Mouse (Mus musculus) erythroid progenitor cell, adult 5-6 weeks (primary cell): ENCODE measurements around the gene Nanos2. TPM values are rescaled to one million over a fixed set of nuclear protein-coding genes. Genes with fewer than 3 reads are reported as not detected.

Experiments used
- ATAC-seq: replicated peaks from 2 replicates; pipeline ENCODE4 v1.8.0; 2016; ENCODE audit warnings: moderate number of reproducible peaks, mild to moderate bottlenecking, moderate TSS enrichment, inconsistent platforms; ENCODE audit not compliant: poor library complexity, low FRiP score, severe bottlenecking
- total RNA-seq, 2 experiments: library from RNA; stranded (forward) in 1 of 2; stranded (reverse) in 1 of 2; fragments of 150-400 nt in 1 of 2; fragments of 186-747, 209-891 nt in 1 of 2; gene quantifications; 2 replicates each; pipeline versions ENCODE4 v1.2.3 to v1.2.4; 2015 to 2017; ENCODE audit warnings: low replicate concordance in 2 of 2

The Nanos2 gene
- total RNA-seq (2015; ENCODE audit: low replicate concordance) (not detected in 2 replicates), total RNA-seq (2017; ENCODE audit: low replicate concordance) (not detected in 2 replicates)

DNA sequence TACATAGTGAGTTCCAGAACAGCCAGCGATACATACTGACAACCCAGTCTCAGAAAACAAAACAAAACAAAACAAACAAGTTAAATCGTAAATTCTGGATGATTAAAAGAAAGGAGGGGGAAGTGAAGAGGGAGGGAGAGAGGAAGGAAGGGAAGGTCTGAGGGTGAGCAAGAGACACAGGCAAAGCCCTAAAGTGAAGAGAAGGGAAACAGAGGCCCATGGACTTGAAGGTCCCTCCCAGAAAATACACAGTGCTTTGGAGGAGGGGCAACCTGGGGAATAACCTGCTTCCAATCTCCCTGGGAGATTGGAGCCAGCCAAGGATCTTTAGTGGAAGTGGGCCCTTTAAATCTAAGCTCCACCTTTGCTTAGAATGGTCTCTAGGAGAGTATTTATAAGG is at the start of gene Nanos2:
Nanos2 (plus strand) TSS at position 301 of the 400 bp plus-strand sequence.
- ATAC-seq: no peak

- ATAC-seq: no peak
These were observed 44.8 kb upstream of the Nanos2 start for GRCm38 (mm10) chr7:18942376-18942775.

DNA sequence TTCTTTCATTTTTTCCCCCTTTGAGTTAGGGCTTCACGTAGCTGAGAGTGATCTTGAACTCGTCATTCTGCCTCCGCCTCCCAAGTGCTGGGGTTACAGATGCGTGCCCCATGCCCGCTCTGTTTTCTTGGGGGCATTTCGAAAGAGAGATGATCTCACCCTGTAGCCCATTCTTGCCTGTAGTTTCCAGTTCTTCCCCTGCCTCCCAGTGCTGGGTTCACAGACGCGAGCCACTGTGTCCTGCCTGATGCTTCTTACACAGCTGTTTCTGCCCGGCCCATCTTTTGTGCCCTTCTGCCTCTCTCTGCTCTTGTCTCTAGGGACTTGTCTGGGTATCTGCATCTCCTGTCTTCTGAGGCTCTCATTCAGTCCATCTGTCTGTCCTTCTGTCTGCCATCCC is 44.4 kb upstream of the Nanos2 start:
- no peak for ATAC-seq

DNA sequence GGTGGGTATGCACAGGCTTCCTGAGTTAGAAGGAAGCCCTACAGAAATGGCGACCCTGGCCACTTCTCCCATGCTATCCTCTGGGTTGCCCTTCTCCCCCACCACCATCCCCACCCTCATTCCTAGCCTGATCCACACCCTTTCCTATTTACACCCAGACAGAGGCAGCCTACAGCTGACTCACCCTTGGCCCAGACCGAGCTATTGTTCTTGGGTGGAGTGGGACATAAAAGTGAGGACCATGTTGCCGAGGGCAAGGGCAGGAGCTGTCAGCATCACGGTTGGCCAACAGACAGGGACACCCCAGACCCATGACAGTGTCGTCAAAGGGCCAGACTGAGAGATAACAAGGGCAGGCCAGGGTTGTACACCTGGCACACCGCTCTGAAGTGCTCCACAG is 39.0 kb upstream of the Nanos2 start:
- ATAC-seq: no peak

GRCm38 (mm10) chr7:18949781-18950522 is 37.2 kb upstream of the Nanos2 start:
- ATAC-seq: no peak

GRCm38 (mm10) chr7:18950523-18951315 is 36.5 kb upstream of the Nanos2 start:
- ATAC-seq: no peak

DNA sequence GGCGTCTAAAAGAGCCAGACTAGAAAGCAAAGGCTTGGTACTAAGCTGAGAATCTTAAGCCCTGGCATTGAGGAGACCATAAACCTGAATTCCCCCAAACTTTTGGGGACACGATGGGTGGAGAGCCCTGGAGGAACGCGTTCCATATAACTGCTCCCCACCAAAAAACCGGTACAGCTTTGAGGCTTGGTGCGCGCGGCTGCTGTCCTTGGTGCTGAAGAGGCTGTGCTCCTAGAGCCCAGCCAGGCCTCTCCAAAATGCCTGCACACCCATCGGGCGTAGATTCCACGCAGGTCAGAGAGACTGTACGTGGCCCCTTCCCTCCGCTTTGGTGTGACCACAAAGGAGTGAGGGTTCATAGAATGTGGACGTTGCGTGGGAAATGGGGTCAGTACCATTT is 35.8 kb upstream of the Nanos2 start:
- ATAC-seq: no peak

DNA sequence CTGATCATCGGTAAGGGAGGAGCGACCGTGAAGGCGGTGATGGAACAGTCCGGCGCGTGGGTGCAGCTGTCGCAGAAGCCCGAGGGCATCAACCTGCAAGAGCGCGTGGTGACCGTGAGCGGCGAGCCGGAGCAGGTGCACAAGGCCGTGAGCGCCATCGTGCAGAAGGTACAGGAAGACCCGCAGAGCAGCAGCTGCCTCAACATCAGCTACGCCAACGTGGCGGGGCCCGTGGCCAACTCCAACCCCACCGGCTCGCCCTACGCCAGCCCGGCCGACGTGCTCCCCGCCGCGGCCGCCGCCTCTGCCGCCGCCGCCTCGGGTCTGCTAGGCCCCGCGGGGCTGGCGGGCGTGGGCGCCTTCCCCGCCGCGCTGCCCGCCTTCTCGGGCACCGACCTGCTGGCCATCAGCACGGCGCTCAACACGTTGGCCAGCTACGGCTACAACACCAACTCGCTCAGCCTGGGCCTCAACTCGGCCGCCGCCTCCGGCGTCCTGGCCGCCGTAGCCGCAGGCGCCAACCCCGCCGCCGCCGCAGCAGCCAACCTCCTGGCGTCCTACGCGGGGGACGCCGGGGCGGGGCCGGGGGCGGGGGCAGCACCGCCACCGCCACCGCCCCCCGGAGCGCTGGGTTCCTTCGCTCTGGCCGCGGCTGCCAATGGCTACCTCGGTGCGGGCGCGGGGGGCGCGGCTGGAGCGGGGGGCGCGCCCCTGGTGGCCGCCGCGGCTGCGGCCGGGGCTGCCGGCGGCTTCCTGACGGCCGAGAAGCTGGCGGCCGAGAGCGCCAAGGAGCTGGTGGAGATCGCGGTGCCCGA is 29.4 kb upstream of the Nanos2 start:
- no peak for ATAC-seq

- ATAC-seq: no peak
These were observed 28.8 kb upstream of the Nanos2 start for GRCm38 (mm10) chr7:18958384-18958766.

GRCm38 (mm10) chr7:18959446-18959845 is 27.8 kb upstream of the Nanos2 start:
- ATAC-seq: no peak

GRCm38 (mm10) chr7:18962171-18962792 is 24.9 kb upstream of the Nanos2 start:
- ATAC-seq: no peak

DNA sequence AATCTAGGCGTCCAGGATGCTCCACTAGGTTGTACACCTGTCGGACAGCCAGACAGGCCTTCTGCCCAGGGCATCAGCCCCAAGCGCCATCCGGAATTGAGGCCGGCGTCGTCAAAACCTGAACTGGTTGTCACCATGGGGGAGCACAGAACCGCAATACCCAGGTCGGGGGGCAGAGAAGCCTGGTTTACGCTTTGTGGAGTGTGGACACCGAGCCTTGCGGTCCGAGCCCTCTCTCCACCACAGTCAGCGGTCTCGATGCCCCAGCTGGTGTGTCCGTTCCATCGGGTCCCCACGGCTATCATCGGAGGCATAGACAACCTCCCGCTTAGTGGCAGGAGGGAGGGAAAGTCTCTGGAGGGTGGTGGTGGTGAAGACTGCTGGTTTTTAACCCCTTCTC is 24.4 kb upstream of the Nanos2 start:
- ATAC-seq: no peak

- ATAC-seq: no peak
These were observed 23.8 kb upstream of the Nanos2 start for GRCm38 (mm10) chr7:18963294-18963843.

- no peak for ATAC-seq
These were observed 21.9 kb upstream of the Nanos2 start for GRCm38 (mm10) chr7:18965312-18965711.

- ATAC-seq: no peak
These were observed 19.6 kb upstream of the Nanos2 start for GRCm38 (mm10) chr7:18967603-18968002.

GRCm38 (mm10) chr7:18970956-18971355 is 16.2 kb upstream of the Nanos2 start:
- ATAC-seq: no peak

DNA sequence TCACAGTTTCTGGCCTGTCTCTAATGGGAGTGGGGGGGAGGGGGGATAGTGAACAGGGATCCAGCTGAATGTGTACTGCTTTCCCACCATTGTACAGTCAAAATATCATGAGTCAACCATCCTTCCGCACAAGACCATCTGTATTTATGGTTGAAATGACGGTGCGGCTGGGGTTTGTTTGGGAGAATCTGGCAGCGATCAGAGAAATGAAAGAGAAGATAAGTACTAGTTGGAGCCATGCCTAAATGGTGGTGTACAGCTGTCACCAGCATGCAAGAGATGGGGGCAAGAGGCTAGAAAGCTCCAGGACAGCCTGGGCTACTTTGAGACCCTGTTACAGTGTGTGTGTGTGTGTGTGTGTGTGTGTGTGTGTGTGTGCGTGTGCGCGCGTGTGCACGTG is 8.8 kb upstream of the Nanos2 start:
- ATAC-seq: no peak

- ATAC-seq: peak; percentile 70
These were observed 697 bp upstream of the Nanos2 start for GRCm38 (mm10) chr7:18986503-18986902.

DNA sequence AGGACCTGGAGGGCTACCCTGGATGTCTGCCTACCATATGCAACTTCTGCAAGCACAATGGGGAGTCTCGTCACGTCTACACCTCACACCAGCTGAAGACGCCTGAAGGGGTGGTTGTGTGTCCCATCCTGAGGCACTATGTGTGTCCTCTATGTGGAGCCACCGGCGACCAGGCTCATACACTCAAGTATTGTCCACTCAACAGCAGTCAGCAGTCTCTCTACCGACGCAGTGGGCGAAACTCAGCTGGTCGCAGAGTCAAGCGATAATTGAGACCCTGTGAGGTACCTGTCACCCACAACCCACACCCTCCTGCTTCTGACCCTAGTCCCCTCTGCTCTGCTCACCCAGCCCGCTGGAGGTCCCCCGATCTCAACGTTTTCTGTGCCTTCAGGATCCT is 547 bp downstream of the Nanos2 start:
- no peak for ATAC-seq

- ATAC-seq: no peak
These were observed 1.6 kb downstream of the Nanos2 start for GRCm38 (mm10) chr7:18988780-18989179.
